Mouse (Mus musculus) liver, adult 2 months (tissue): ENCODE data around the gene Cd44.

Source experiments
- CTCF ChIP-seq: fragments of 200-500 bp; IDR thresholded peaks from 2 replicates; pipeline ENCODE4 v1.5.1; 2011; ENCODE audit warnings: low read depth, low read length, control low read depth
- POLR2A ChIP-seq: fragments of 200-500 bp; IDR thresholded peaks from 2 replicates; pipeline ENCODE4 v1.6.1; 2011; ENCODE audit warnings: low read length, control low read depth; ENCODE audit not compliant: insufficient read depth; ENCODE audit errors: extremely low read depth

DNA sequence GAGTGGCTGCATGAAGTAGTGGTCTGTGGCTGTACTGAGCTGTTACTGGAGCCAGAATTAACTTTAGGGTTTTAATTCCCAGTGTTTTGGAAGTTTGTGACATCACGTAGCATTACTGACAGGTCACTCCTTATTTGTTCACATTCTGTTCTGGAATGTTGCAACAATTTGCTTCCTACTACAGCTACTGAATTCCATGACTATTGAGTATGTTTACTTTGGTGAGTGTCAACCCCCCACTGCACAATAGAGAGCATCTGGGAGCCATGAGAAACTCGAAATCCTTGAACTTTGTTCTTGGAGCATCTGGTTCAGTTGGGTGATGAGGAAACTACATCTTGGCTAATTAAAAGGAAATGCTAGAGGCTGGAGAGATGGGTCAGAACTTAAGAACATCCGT lies 22.2 kb upstream of the Cd44 start:
- TF ChIP-seq CTCF (no peak), POLR2A (no peak)
